Mouse (Mus musculus) stomach, postnatal 0 days (tissue): ENCODE measurements around the gene Tnni3.

Source experiments
- CTCF ChIP-seq: IDR thresholded peaks from 2 replicates; pipeline ENCODE4 v1.5.1; 2016; ENCODE audit warnings: antibody characterized with exemption, low read depth, mild to moderate bottlenecking, moderate library complexity
- EP300 ChIP-seq: optimal IDR thresholded peaks from 2 replicates; pipeline ENCODE3; 2016; ENCODE audit warnings: antibody characterized with exemption

DNA sequence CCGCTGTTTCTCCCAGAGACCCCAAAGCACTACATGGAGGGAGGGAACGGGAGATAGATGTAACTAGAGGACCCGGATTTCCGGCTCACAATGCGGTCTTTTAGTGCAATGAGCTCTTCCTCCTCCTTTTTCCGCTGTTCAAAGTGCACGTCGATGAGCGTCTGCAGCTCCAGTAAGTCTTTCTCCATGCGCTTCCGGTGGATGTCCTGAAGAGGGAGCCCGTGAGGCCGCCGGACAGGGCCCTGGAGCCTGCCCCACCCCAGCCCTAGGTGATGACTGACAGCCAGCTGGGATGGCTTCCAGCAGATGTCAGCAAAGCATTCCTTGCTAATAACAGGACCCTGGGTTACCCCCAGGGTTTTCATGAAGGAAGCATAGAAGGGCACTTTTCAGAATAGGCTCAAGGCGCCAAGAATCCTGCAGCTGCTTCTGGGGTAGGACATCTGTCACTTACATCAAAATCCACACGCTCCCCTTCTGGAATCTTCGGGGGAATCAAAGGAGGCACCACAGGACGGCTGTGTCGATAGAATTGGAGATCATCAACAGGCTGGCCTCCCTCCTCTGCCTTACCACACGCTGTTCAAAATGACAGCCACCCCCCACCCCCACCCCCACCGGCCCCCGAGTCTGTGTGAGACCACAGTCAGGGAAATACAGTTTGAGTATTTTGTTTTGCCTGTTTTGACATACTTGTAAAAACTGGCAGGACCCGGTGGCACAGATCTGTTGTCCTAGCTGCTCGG, 14.0 kb downstream of the Tnni3 start:
- TF ChIP-seq EP300 (no peak), CTCF (peak; percentile 89)
